ENCODE assay signal across 9 mouse cellular contexts in genomic region chr10:111516172-111516588, GRCm38 (mm10). TPM values are rescaled to one million over a fixed set of nuclear protein-coding genes. Genes with fewer than 3 reads are reported as not detected.
DNase-seq lines count a peak whose midpoint lies in the region; ATAC-seq lines count a peak whose summit lies in the region.
"Had no signal": no experiment of that assay in that cellular context is flagged by ENCODE, and none has a peak within 500 bp of the region (broad histone marks: within the 10 kb centered on the region; RNA-seq: fewer than 3 reads in every experiment).

No protein-coding gene starts in this region.

- 0 out of 2 replicates have a peak overlapping the region, but pooled peaks have one; percentile 6 for H3K9ac ChIP-seq in kidney, embryonic 16.5 days (replicated peaks; ENCODE audit: low read length)
- H3K9ac ChIP-seq: neural tube, embryonic 12.5 days had no signal

- H3K4me2 ChIP-seq in kidney, embryonic 16.5 days (replicated peaks; ENCODE audit: low read depth, low read length) = peak overlapping the region; percentile 31
- H3K4me2 ChIP-seq: neural tube, embryonic 12.5 days had no signal

- H3K27ac ChIP-seq in kidney, embryonic 16.5 days (ENCODE audit: low read length) = peak overlapping the region; percentile 13
- H3K27ac ChIP-seq: neural tube, embryonic 12.5 days had no signal

- peaks cover 34% of the 10 kb centered on the region for H3K4me1 ChIP-seq in kidney, embryonic 16.5 days (ENCODE audit: insufficient read depth, low read length)

- no peaks in the 10 kb centered on the region for H3K9me3 ChIP-seq in kidney, embryonic 16.5 days (ENCODE audit: low read length)
- H3K9me3 ChIP-seq: neural tube, embryonic 12.5 days had no signal

- no peaks in the 10 kb centered on the region for H3K36me3 ChIP-seq in kidney, embryonic 16.5 days (ENCODE audit: insufficient read depth, low read length)
- H3K36me3 ChIP-seq: neural tube, embryonic 12.5 days had no signal

- DNase-seq in 3134 (ENCODE audit: extremely low read depth, insufficient read length, low spot score) (peak; percentile 87), adipocyte (ENCODE audit: low spot score) (peak; percentile 82)
- DNase-seq in heart, adult 18-20 months = peak; percentile 56 to 75
- DNase-seq in lung, postnatal 25 days (ENCODE audit: low spot score) = peak; percentile 58
- no peak for DNase-seq in left cerebral cortex, adult 8-10 months (ENCODE audit: low spot score in 2 of 2)
- no peak for DNase-seq in right cerebral cortex, postnatal 14 days

- ATAC-seq in kidney, embryonic 16.5 days (ENCODE audit: low FRiP score, low TSS enrichment) = peak; percentile 71
- ATAC-seq in erythroblast, adult 5-6 weeks (replicated peaks; ENCODE audit: low FRiP score, poor library complexity, severe bottlenecking) = no peak

- WGBS in kidney, embryonic 16.5 days = 5% methylated on average over 13 of the region's 13 CpGs

- no peaks in the 10 kb centered on the region for H3K27me3 ChIP-seq in kidney, embryonic 16.5 days (ENCODE audit: insufficient read depth, low read length)
- H3K27me3 ChIP-seq: neural tube, embryonic 12.5 days had no signal

- H3K4me3 ChIP-seq in kidney, embryonic 16.5 days (ENCODE audit: low read length) = no peak overlapping the region
- H3K4me3 ChIP-seq: neural tube, embryonic 12.5 days had no signal

RNA-seq across cellular contexts. Expression of gene Phlda1, which starts 10.1 kb away (rescaled TPM):
- total RNA-seq in heart, adult 18-20 months (2021) = 10 to 100 TPM in 1 of 2 experiments, 1 to 10 TPM in 1; 9.7 to 18.7 TPM
- polyA plus RNA-seq in kidney, embryonic 16.5 days (2015; fragmentation: Nextera tagmentation; extraction: Ambion mirVana) = 27.3 and 36.6 TPM in 2 replicates
- 10 to 100 TPM; 24.1 to 31.4 (median 25.1) TPM for total RNA-seq in left cerebral cortex, adult 8-10 months (2022)
- total RNA-seq in erythroblast, adult 5-6 weeks (2015; ENCODE audit: low replicate concordance) = 0.38 and 4.0 TPM in 2 replicates
- total RNA-seq in erythroblast, adult 5-6 weeks (2017; ENCODE audit: low replicate concordance) = 0.84 TPM in 1 of 2 replicates, not detected in the other

RNA-seq across cellular contexts. Expression of gene Nap1l1, which starts 43.2 kb away (rescaled TPM):
- total RNA-seq in heart, adult 18-20 months (2021) = 10 to 100 TPM; 66.8 to 72.3 TPM
- polyA plus RNA-seq in kidney, embryonic 16.5 days (2015; fragmentation: Nextera tagmentation; extraction: Ambion mirVana) = 203 and 209 TPM in 2 replicates
- total RNA-seq in left cerebral cortex, adult 8-10 months (2022) = 100 to 1,000 TPM; 212 to 237 (median 222) TPM
- total RNA-seq in erythroblast, adult 5-6 weeks (2015; ENCODE audit: low replicate concordance) = 105 and 154 TPM in 2 replicates
- 128 and 220 TPM in 2 replicates for total RNA-seq in erythroblast, adult 5-6 weeks (2017; ENCODE audit: low replicate concordance)

Comparison
In these comparisons a context has a peak if more than half of its experiments do, and no peak if none do; other contexts are left out.
1. DNase-seq: peak in 3134 (single experiment), adipocyte (single experiment), heart, adult 18-20 months (2 of 2) and lung, postnatal 25 days (single experiment); none in left cerebral cortex, adult 8-10 months (0 of 2) and right cerebral cortex, postnatal 14 days (single experiment).